Mouse (Mus musculus): ENCODE measurements around the gene Tab1. TPM values are rescaled to one million over a fixed set of nuclear protein-coding genes. Genes with fewer than 3 reads are reported as not detected.

The Tab1 gene
- total and polyA plus RNA-seq, 2 experiments from 2014 or later: 23.6 to 43.5 TPM

DNA sequence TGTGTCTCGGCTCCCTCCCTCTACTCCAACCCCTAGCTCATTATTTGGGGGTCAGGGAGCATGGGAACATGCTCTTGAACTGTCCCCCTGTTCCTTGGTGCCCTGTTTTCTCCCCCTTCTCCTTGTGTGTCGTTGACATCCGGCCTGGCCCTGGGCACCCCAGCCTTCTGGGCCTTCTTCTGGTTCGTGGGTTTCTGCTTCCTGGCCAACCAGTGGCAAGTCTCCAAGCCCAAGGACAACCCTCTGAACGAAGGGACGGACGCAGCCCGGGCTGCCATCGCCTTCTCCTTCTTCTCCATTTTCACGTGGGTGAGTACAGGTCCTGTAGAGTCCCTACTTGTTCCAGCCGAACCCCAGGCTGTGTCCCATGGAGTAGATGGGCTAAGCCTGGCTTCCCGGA lies 21.5 kb upstream of the Tab1 start:
- Histone ChIP-seq H3K27ac (ENCODE audit: low read depth, low read length) (no peak overlapping the region), H3K27me3 (ENCODE audit: insufficient read depth, low read length) (no peaks in the 10 kb centered on the region), H3K4me1 (ENCODE audit: insufficient read depth, low read length) (no peaks in the 10 kb centered on the region), H3K4me3 (ENCODE audit: low read depth, low read length) (no peak overlapping the region), H3K9me3 (ENCODE audit: low read length) (no peaks in the 10 kb centered on the region), H3K4me2 (ENCODE audit: low read depth, low read length, poor library complexity, severe bottlenecking) (no peak overlapping the region), H3K36me3 (ENCODE audit: insufficient read depth, low read length) (peaks cover 39% of the 10 kb centered on the region), H3K9ac (replicated peaks; ENCODE audit: low read length, poor library complexity, severe bottlenecking) (no peak overlapping the region)
- WGBS: 87% methylated on average over 12 of the region's 12 CpGs
- TF ChIP-seq CTCF (IDR thresholded peaks at IDR 0.05): no peak
- ATAC-seq (ENCODE audit: low FRiP score) (no peak), DNase-seq (ENCODE audit: low spot score) (no peak)

DNA sequence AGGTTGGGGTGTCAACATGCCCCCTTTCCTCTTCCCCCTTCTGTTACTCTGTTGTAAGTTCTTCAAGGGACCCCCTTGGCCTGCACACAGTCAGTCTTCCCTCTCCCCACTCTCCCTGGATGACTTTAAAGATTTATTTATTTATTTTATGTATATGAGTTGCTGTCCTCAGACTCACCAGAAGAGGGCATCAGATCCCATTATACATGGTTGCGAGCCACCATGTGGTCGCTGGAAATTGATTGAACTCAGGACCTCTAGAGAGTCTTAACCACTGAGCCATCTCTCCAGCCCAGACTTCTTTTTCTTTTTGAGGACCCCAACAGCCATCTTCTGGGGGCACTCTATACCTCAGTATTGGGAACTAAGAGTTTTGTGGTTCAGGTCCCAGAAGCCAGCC lies 20.4 kb upstream of the Tab1 start:
- H3K4me1 ChIP-seq (ENCODE audit: insufficient read depth, low read length): no peaks in the 10 kb centered on the region
- no peak overlapping the region for H3K27ac ChIP-seq (ENCODE audit: low read depth, low read length)
- DNase-seq (ENCODE audit: low spot score) (no peak), ATAC-seq (ENCODE audit: low FRiP score) (no peak)
- no peak overlapping the region for H3K4me3 ChIP-seq (ENCODE audit: low read depth, low read length)
- peaks cover 42% of the 10 kb centered on the region for H3K36me3 ChIP-seq (ENCODE audit: insufficient read depth, low read length)
- no peaks in the 10 kb centered on the region for H3K9me3 ChIP-seq (ENCODE audit: low read length)
- TF ChIP-seq CTCF (IDR thresholded peaks at IDR 0.05): peak; percentile 59
- WGBS: 43% methylated on average over 2 of the region's 2 CpGs
- no peak overlapping the region for H3K9ac ChIP-seq (replicated peaks; ENCODE audit: low read length, poor library complexity, severe bottlenecking)
- H3K27me3 ChIP-seq (ENCODE audit: insufficient read depth, low read length): no peaks in the 10 kb centered on the region
- H3K4me2 ChIP-seq (ENCODE audit: low read depth, low read length, poor library complexity, severe bottlenecking): no peak overlapping the region

DNA sequence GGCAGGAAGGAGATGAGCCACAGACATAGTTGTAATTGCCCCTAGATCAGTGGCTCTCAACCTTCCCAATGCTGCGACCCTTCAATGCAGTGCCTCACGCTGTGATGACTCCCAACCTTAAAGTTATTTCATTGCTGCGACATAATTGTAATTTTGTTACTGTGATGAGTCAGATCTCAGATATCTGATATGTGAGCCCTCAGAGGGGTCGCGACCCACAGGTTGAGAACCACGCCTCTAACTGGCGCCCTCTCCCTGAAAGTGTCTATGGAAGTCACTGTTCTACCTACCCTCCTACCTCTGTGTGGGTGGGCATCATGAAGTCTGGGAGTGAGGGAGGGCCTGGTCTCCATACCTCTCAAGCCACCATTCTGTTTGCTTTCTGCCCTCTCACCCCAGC lies 18.5 kb upstream of the Tab1 start:
- H3K4me3 ChIP-seq (ENCODE audit: low read depth, low read length): no peak overlapping the region
- no peaks in the 10 kb centered on the region for H3K9me3 ChIP-seq (ENCODE audit: low read length)
- no peak overlapping the region for H3K27ac ChIP-seq (ENCODE audit: low read depth, low read length)
- H3K36me3 ChIP-seq (ENCODE audit: insufficient read depth, low read length): peaks cover 42% of the 10 kb centered on the region
- no peak for ATAC-seq (ENCODE audit: low FRiP score)
- no peak for DNase-seq (ENCODE audit: low spot score)
- H3K4me1 ChIP-seq (ENCODE audit: insufficient read depth, low read length): no peaks in the 10 kb centered on the region
- TF ChIP-seq CTCF (IDR thresholded peaks at IDR 0.05): no peak
- whole genome bisulfite sequencing: 95% methylated on average over 7 of the region's 7 CpGs
- no peak overlapping the region for H3K4me2 ChIP-seq (ENCODE audit: low read depth, low read length, poor library complexity, severe bottlenecking)
- H3K27me3 ChIP-seq (ENCODE audit: insufficient read depth, low read length): no peaks in the 10 kb centered on the region
- H3K9ac ChIP-seq (replicated peaks; ENCODE audit: low read length, poor library complexity, severe bottlenecking): no peak overlapping the region

DNA sequence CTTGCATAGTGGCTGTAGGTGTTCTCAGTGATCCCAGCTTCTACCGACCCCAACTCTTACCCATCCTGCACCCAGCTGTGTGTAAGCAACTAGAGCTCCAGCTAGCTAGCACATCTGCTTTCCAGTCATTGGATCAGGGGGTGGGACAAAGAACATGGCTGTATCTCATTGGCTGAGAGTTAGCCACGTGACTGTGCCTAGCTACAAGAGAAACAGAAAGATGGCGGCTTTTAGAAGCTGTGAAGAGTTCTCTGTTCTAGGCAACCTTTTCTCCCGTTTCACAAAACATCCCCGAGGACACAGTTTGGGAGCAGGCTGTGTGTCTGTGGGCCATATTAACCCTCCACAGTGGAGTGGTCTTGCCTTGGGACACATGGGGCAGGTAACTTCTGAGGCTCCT lies 17.7 kb upstream of the Tab1 start:
- H3K36me3 ChIP-seq (ENCODE audit: insufficient read depth, low read length): peaks cover 42% of the 10 kb centered on the region
- H3K9ac ChIP-seq (replicated peaks; ENCODE audit: low read length, poor library complexity, severe bottlenecking): no peak overlapping the region
- no peak overlapping the region for H3K4me2 ChIP-seq (ENCODE audit: low read depth, low read length, poor library complexity, severe bottlenecking)
- no peaks in the 10 kb centered on the region for H3K4me1 ChIP-seq (ENCODE audit: insufficient read depth, low read length)
- no peak for TF ChIP-seq CTCF (IDR thresholded peaks at IDR 0.05)
- H3K27me3 ChIP-seq (ENCODE audit: insufficient read depth, low read length): no peaks in the 10 kb centered on the region
- H3K27ac ChIP-seq (ENCODE audit: low read depth, low read length): no peak overlapping the region
- H3K9me3 ChIP-seq (ENCODE audit: low read length): no peaks in the 10 kb centered on the region
- no peak for ATAC-seq (ENCODE audit: low FRiP score)
- no peak overlapping the region for H3K4me3 ChIP-seq (ENCODE audit: low read depth, low read length)
- peak; percentile 30 for DNase-seq (ENCODE audit: low spot score)
- WGBS: 65% methylated on average over 5 of the region's 5 CpGs

DNA sequence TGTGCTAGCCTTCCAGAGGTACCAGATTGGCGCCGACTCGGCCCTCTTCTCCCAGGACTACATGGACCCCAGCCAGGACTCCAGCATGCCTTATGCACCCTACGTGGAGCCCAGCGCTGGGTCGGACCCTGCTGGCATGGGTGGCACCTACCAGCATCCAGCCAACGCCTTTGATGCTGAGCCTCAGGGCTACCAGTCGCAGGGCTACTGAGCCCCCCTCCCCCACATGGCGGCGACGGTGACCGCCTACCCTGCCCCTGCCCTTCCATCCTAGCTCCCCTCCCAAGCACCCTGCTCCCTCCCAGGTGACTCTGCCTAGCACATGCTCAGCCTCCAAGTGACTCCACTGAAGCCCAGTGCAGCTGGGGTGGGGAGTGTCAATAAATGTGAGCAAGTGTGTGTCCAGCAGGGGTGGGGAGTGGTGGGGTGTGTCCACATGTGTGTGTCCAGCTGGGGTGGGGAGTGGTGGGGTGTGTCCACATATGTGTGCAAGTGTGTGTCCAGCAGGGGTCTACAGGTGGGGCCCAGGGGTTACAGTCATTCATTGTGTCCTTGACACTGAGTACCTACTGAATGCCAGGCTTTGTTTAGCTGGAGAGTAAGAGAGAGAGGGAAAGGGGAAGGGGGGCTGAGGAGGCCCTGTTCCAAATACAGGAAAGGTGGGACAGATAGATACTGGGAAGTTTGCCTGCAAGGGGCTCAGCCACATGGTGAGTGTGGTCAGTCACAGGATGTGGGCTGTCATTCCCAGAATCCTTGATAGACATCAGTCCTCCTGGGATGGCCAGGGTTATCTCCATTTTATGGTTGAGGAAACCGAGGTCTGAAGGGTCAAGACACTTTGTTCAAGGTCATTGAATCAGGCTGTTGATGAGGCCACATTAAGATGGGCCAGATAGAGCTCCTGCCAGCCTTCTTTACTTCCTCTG lies 16.8 kb upstream of the Tab1 start:
- Histone ChIP-seq H3K9me3 (ENCODE audit: low read length) (no peaks in the 10 kb centered on the region), H3K27ac (ENCODE audit: low read depth, low read length) (no peak overlapping the region), H3K9ac (replicated peaks; ENCODE audit: low read length, poor library complexity, severe bottlenecking) (no peak overlapping the region), H3K36me3 (ENCODE audit: insufficient read depth, low read length) (peaks cover 35% of the 10 kb centered on the region), H3K4me2 (ENCODE audit: low read depth, low read length, poor library complexity, severe bottlenecking) (no peak overlapping the region), H3K4me1 (ENCODE audit: insufficient read depth, low read length) (no peaks in the 10 kb centered on the region), H3K4me3 (ENCODE audit: low read depth, low read length) (no peak overlapping the region), H3K27me3 (ENCODE audit: insufficient read depth, low read length) (no peaks in the 10 kb centered on the region)
- ATAC-seq (ENCODE audit: low FRiP score) (no peak), DNase-seq (ENCODE audit: low spot score) (no peak)
- TF ChIP-seq CTCF (IDR thresholded peaks at IDR 0.05): no peak
- 80% methylated on average over 13 of the region's 13 CpGs for WGBS

DNA sequence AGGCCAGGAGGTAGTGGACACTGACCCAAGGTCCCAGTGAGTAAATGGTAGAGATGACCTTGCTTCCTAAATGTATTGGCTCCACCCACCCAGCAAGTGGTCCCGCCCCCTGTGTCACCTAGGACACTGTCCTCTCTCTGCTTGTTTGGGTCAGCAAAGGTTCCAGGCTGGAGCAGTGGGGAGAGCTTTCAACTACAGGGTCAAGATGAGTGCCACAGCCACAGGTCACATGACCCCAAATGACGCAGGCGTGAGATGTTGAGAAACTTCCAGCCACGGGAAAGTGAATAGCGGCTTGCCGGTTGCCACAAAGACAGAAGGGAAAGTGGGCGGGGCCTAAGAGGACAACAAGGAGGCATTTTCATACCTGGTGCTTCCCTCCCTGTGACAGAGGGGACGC lies 15.8 kb upstream of the Tab1 start:
- Histone ChIP-seq H3K4me3 (ENCODE audit: low read depth, low read length) (no peak overlapping the region), H3K36me3 (ENCODE audit: insufficient read depth, low read length) (peaks cover 26% of the 10 kb centered on the region), H3K9ac (replicated peaks; ENCODE audit: low read length, poor library complexity, severe bottlenecking) (no peak overlapping the region), H3K27me3 (ENCODE audit: insufficient read depth, low read length) (no peaks in the 10 kb centered on the region), H3K9me3 (ENCODE audit: low read length) (no peaks in the 10 kb centered on the region), H3K27ac (ENCODE audit: low read depth, low read length) (no peak overlapping the region), H3K4me2 (ENCODE audit: low read depth, low read length, poor library complexity, severe bottlenecking) (no peak overlapping the region), H3K4me1 (ENCODE audit: insufficient read depth, low read length) (no peaks in the 10 kb centered on the region)
- DNase-seq (ENCODE audit: low spot score) (no peak), ATAC-seq (ENCODE audit: low FRiP score) (no peak)
- TF ChIP-seq CTCF (IDR thresholded peaks at IDR 0.05): no peak
- 64% methylated on average over 8 of the region's 8 CpGs for WGBS

Data from midbrain, postnatal 0 days (tissue).